Mouse (Mus musculus) heart, postnatal 0 days (tissue): ENCODE measurements around the gene Asb14.

Source experiments
- CTCF ChIP-seq: IDR thresholded peaks from 2 replicates; pipeline ENCODE4 v1.5.1; 2016; ENCODE audit warnings: antibody characterized with exemption, control low read depth, low read depth
- EP300 ChIP-seq: IDR thresholded peaks from 2 replicates; pipeline ENCODE4 v1.6.1; 2016; ENCODE audit warnings: antibody characterized with exemption, low read depth

DNA sequence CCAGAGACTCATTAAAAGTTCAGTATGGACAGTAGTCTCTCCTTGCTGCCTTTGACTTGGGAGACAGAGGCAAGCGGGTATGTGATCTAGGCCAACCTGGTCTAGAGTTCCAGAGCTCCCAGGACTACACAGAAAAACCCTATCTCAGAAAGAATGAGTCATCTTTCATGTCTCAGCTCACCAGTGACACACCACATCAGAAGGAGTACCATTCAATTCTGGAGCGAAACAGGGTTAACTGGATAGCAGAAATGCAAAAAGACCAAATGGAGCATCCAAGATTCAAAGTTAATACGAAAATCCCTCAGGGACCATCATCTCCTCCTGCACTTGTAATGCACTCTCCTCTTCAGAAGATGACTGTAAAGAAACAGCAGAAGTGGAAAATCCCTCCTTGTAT lies 25.0 kb downstream of the Asb14 start:
- no peak for TF ChIP-seq CTCF
- no peak for TF ChIP-seq EP300
